Comparison of ENCODE assay signal across 12 mouse cellular contexts in genomic region chr15:52176951-52177350, GRCm38 (mm10).
"Had no signal": no experiment of that assay in that cellular context is flagged by ENCODE, and none has a peak within 500 bp of the region (broad histone marks: within the 10 kb centered on the region; RNA-seq: fewer than 3 reads in every experiment).

No protein-coding gene starts in this region.

- DNase-seq: gastrocnemius, adult 2 months; gastrocnemius, postnatal 10 days; gastrocnemius, postnatal 25 days; heart, adult 18-20 months; heart, postnatal 10 days; heart, postnatal 4 days; kidney, adult 18-20 months; kidney, adult 8-10 months; kidney, postnatal 10 days; kidney, postnatal 25 days; kidney, postnatal 4 days; left cerebral cortex, postnatal 4 days had no signal
